In genomic region chrX:11575571-11575970, GRCm38 (mm10) we compare ENCODE assay signal across 22 mouse cellular contexts.
"Had no signal": no experiment of that assay in that cellular context is flagged by ENCODE, and none has a peak within 500 bp of the region (broad histone marks: within the 10 kb centered on the region; RNA-seq: fewer than 3 reads in every experiment).

No protein-coding gene starts in this region.

- H3K4me2 ChIP-seq: limb, embryonic 13.5 days; liver, embryonic 12.5 days; liver, embryonic 15.5 days; midbrain, embryonic 11.5 days had no signal

- H3K27ac ChIP-seq: kidney, postnatal 0 days; layer of hippocampus, adult 2 months; left cerebral cortex, adult 2 months; limb, embryonic 10.5 days; limb, embryonic 13.5 days; liver, embryonic 12.5 days; liver, embryonic 15.5 days; stomach, postnatal 0 days had no signal

- H3K9ac ChIP-seq: limb, embryonic 13.5 days; liver, embryonic 12.5 days; liver, embryonic 15.5 days had no signal

- DNase-seq: kidney, postnatal 25 days; layer of hippocampus, adult 9-11 months; liver; lung, adult 2 months; lung, postnatal 14 days; lung, postnatal 4 days; midbrain, embryonic 14.5 days; right cerebral cortex, adult 18-20 months; right cerebral cortex, postnatal 14 days; right cerebral cortex, postnatal 4 days; thymus, adult 2 months; thymus, postnatal 14 days; thymus, postnatal 4 days had no signal

- H3K36me3 ChIP-seq: limb, embryonic 10.5 days; limb, embryonic 13.5 days; liver, embryonic 12.5 days; liver, embryonic 15.5 days had no signal

- H3K4me1 ChIP-seq: limb, embryonic 13.5 days; liver, embryonic 12.5 days; liver, embryonic 15.5 days had no signal

- H3K27me3 ChIP-seq: liver, embryonic 15.5 days had no signal

- H3K9me3 ChIP-seq: limb, embryonic 10.5 days; limb, embryonic 13.5 days; liver, embryonic 12.5 days; liver, embryonic 15.5 days had no signal

- H3K4me3 ChIP-seq: layer of hippocampus, adult 2 months; left cerebral cortex, adult 2 months; limb, embryonic 10.5 days; limb, embryonic 13.5 days; liver, embryonic 12.5 days; liver, embryonic 15.5 days had no signal

- ATAC-seq: liver, embryonic 12.5 days had no signal
